Mouse (Mus musculus) layer of hippocampus, adult 18-20 months (tissue): ENCODE results near the gene Map2. TPM values are rescaled to one million over a fixed set of nuclear protein-coding genes. Genes with fewer than 3 reads are reported as not detected.
A peak's percentile ranks its signal among the peaks of the same experiment; 100 is the strongest.

ENCODE experiments used
- DNase-seq, 2 experiments: peaks; one replicate each; pipeline ENCODE4 v3.0.0; 2022; ENCODE audit warnings: low spot score in 2 of 2
- total RNA-seq, 2 experiments: library from RNA; stranded (reverse); gene quantifications; 2 replicates each; pipeline ENCODE4 v1.2.3; 2021

Gene Map2
- total RNA-seq, 2 experiments from 2014 or later, result 1,025 to 1,047 TPM

GRCm38 (mm10) chr1:66292121-66292881, 117.2 kb downstream of the Map2 start:
- no peak for DNase-seq

- no peak for DNase-seq
Measured at GRCm38 (mm10) chr1:66299376-66299775, 124.3 kb downstream of the Map2 start.

- peak in 1 of 2 experiments; percentile 62 for DNase-seq
Measured at GRCm38 (mm10) chr1:66320378-66321135, 145.5 kb downstream of the Map2 start.

GRCm38 (mm10) chr1:66321136-66321502, 146.0 kb downstream of the Map2 start:
- no peak for DNase-seq

- DNase-seq, result peak; percentile 78 to 89
Measured at GRCm38 (mm10) chr1:66321631-66322142, 146.6 kb downstream of the Map2 start.

- DNase-seq, result peak; percentile 40 to 76
Measured at GRCm38 (mm10) chr1:66323461-66323860, 148.4 kb downstream of the Map2 start.

GRCm38 (mm10) chr1:66324951-66325350, 149.9 kb downstream of the Map2 start:
- DNase-seq, result peak in 1 of 2 experiments; percentile 44

GRCm38 (mm10) chr1:66328996-66329395, 153.9 kb downstream of the Map2 start:
- no peak for DNase-seq

GRCm38 (mm10) chr1:66329534-66329933, 154.5 kb downstream of the Map2 start:
- no peak for DNase-seq

- DNase-seq, result no peak
Measured at GRCm38 (mm10) chr1:66335724-66336284, 160.7 kb downstream of the Map2 start.

- DNase-seq, result peak in 1 of 2 experiments; percentile 33
Measured at GRCm38 (mm10) chr1:66339213-66339612, 164.1 kb downstream of the Map2 start.

GRCm38 (mm10) chr1:66348404-66349165, 173.5 kb downstream of the Map2 start:
- no peak for DNase-seq

- no peak for DNase-seq
Measured at GRCm38 (mm10) chr1:66349166-66349835, 174.2 kb downstream of the Map2 start.

GRCm38 (mm10) chr1:66351366-66351765, 176.3 kb downstream of the Map2 start:
- DNase-seq, result no peak

- DNase-seq, result no peak
Measured at GRCm38 (mm10) chr1:66361799-66362198, 186.7 kb downstream of the Map2 start.

- no peak for DNase-seq
Measured at GRCm38 (mm10) chr1:66363285-66363684, 188.2 kb downstream of the Map2 start.

- no peak for DNase-seq
Measured at GRCm38 (mm10) chr1:66364386-66364785, 189.3 kb downstream of the Map2 start.

- DNase-seq, result peak; percentile 70 to 83
Measured at GRCm38 (mm10) chr1:66365600-66365999, 190.5 kb downstream of the Map2 start.

GRCm38 (mm10) chr1:66369486-66369885, 194.4 kb downstream of the Map2 start:
- DNase-seq, result no peak

- DNase-seq, result no peak
Measured at GRCm38 (mm10) chr1:66371371-66371770, 196.3 kb downstream of the Map2 start.

- DNase-seq, result no peak
Measured at GRCm38 (mm10) chr1:66386321-66386720, 211.2 kb downstream of the Map2 start.
